Mouse (Mus musculus) kidney, embryonic 14.5 days (tissue): ENCODE data around the gene Kcnq1. TPM values are rescaled to one million over a fixed set of nuclear protein-coding genes. Genes with fewer than 3 reads are reported as not detected.

Experiments
- ATAC-seq: fragments of 200-750 bp; cut with Nextera tagmentation; 2 replicates; pipeline ENCODE4 v1.8.0; 2017; ENCODE audit warnings: moderate number of reproducible peaks, mild to moderate bottlenecking, moderate TSS enrichment, moderate library complexity; ENCODE audit not compliant: low FRiP score, low TSS enrichment
- H3K27ac ChIP-seq: fragments of 300-500 bp; sonication (generic); 2 replicates; pipeline ENCODE4 v1.5.1; 2014; ENCODE audit warnings: low read depth, mild to moderate bottlenecking, low read length, moderate library complexity, mixed read lengths
- H3K27me3 ChIP-seq: fragments of 300-500 bp; sonication (generic); 2 replicates; pipeline ENCODE4 v1.6.1; 2014; ENCODE audit warnings: mild to moderate bottlenecking, low read length; ENCODE audit not compliant: control insufficient read depth, insufficient read depth
- H3K36me3 ChIP-seq: fragments of 300-500 bp; sonication (generic); 2 replicates; pipeline ENCODE4 v1.6.1; 2014; ENCODE audit warnings: low read length, mixed read lengths; ENCODE audit not compliant: control insufficient read depth, insufficient read depth
- H3K4me1 ChIP-seq: fragments of 300-500 bp; sonication (generic); 2 replicates; pipeline ENCODE4 v1.6.1; 2014; ENCODE audit warnings: low read length, mixed read lengths; ENCODE audit not compliant: control insufficient read depth, insufficient read depth
- H3K4me2 ChIP-seq: fragments of 300-500 bp; sonication (generic); replicated peaks from 2 replicates; pipeline ENCODE4 v1.6.1; 2014; ENCODE audit warnings: low read depth, mild to moderate bottlenecking, low read length
- H3K4me3 ChIP-seq: fragments of 300-500 bp; sonication (generic); 2 replicates; pipeline ENCODE4 v1.5.1; 2014; ENCODE audit warnings: mild to moderate bottlenecking, low read length
- H3K9ac ChIP-seq: fragments of 300-500 bp; sonication (generic); 2 replicates; pipeline ENCODE4 v1.6.1; 2014; ENCODE audit warnings: low read depth, mild to moderate bottlenecking, low read length, moderate library complexity
- H3K9me3 ChIP-seq: fragments of 300-500 bp; sonication (generic); 2 replicates; pipeline ENCODE4 v1.6.1; 2016; ENCODE audit warnings: low read length; ENCODE audit not compliant: control insufficient read depth
- WGBS: fragments of 180-500 bp; shearing (Covaris S2); extraction: QIAGEN DNeasy Blood & Tissue Kit; methylation state at CpG from one replicate; pipeline ENCODE4 v1.1.7; 2014; 5-methylcytosine and 5-hydroxymethylcytosine counted together
- polyA plus RNA-seq: library from polyadenylated mRNA; unstranded; fragments of >200 nt; fragmentation: Nextera tagmentation; extraction: Ambion mirVana; gene quantifications from 2 replicates; pipeline ENCODE4 v1.2.1, GENCODE M21; 2014

Kcnq1 gene
- polyA plus RNA-seq, 1 experiment from 2014 or later: 5.4 TPM

DNA sequence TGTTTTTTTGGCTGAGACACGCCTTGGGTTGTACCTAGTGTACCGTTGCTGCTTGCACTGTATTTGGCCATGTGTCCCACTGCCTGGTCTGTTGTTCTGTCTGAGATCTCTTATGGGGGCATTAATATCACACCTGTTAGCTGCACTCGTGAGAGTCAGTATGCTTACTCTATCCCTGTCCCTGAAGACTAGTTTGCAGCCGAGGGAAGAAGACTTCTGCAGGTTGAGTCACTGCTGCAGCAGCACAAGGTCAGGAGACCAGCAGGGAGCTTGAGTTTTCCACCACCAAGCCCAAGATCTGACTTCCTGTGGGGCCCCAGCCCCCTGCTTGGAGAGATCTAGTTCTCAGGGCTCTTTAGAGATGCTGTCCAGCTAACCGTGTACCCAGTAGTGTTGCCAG is 49.1 kb downstream of the Kcnq1 start:
- H3K4me3 ChIP-seq: no peak overlapping the region
- no peak for ATAC-seq
- H3K9me3 ChIP-seq: no peaks in the 10 kb centered on the region
- H3K4me1 ChIP-seq: peaks cover 29% of the 10 kb centered on the region
- WGBS: 39% methylated on average over 5 of the region's 5 CpGs
- peak overlapping the region; percentile 62; the same call in 1 of the 2 replicates for H3K27ac ChIP-seq
- H3K9ac ChIP-seq: no peak overlapping the region
- H3K36me3 ChIP-seq: no peaks in the 10 kb centered on the region
- no peak overlapping the region for H3K4me2 ChIP-seq
- no peaks in the 10 kb centered on the region for H3K27me3 ChIP-seq

DNA sequence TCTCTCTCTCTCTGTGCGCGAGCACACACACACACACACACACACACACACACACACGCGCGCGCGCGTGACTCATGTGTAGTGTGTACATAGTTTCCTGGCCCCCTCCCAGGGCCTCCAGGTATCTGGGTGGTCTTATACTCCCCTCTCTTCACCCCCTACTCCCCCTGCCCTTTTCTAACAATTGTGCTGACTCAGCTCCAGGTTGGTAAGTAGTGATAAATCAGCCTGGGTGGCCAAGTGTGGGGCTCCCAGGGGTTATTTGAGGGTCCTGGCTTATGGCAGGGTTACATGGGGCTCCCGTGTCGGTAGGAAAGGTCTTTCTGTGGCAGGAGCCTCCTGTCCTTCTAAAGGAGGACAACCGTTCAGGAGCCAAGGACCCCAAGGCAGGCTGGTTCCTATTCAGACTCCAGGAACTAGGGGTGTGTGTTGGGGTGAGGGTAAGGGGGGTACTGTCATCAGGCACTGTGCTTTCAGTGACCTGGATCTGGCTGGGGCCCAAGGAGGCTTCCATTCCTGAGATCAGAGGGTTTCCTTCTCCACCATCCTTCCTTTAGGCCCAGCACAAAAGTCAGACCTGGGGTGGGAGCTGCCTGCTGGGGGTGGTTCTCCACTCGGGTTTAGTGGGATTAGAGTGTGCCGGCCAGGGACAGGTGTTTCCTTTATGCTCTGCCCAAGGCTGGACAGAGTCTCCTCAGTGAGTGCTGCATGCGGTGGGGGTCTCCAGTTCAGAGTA is 52.7 kb downstream of the Kcnq1 start:
- H3K36me3 ChIP-seq: no peaks in the 10 kb centered on the region
- H3K27me3 ChIP-seq: no peaks in the 10 kb centered on the region
- H3K4me3 ChIP-seq: no peak overlapping the region
- WGBS: 61% methylated on average over 14 of the region's 14 CpGs
- ATAC-seq: peak; percentile 44; the same call in 1 of the 2 replicates
- H3K9me3 ChIP-seq: no peaks in the 10 kb centered on the region
- H3K27ac ChIP-seq: no peak overlapping the region
- no peak overlapping the region for H3K9ac ChIP-seq
- H3K4me1 ChIP-seq: peaks cover 29% of the 10 kb centered on the region
- H3K4me2 ChIP-seq: no peak overlapping the region

DNA sequence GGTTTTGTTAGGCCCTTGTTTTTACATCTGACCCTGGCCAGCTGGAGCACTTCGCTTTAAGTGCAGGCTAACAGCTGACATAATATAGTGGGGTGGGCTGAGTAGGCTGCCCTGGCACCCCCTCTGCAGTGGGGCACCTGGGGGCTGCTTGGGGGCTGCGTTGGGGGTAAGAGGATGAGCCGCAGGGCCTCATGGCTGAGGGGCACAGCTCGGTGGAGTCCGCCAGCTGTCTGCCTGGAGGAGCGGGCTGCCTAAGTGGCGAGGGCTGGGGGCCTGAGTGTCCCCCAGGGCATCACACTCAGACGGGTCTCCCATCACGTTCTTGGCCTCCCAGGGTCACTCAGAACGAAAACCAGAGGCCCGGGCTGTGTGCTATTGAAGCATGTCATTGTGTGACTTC is 53.3 kb downstream of the Kcnq1 start:
- no peak overlapping the region for H3K4me3 ChIP-seq
- peak; percentile 41 for ATAC-seq
- no peaks in the 10 kb centered on the region for H3K27me3 ChIP-seq
- no peaks in the 10 kb centered on the region for H3K36me3 ChIP-seq
- H3K9ac ChIP-seq: no peak overlapping the region; the same call in 1 of the 2 replicates
- WGBS: 18% methylated on average over 11 of the region's 11 CpGs
- H3K9me3 ChIP-seq: no peaks in the 10 kb centered on the region
- H3K4me2 ChIP-seq: no peak overlapping the region
- no peak overlapping the region for H3K27ac ChIP-seq
- H3K4me1 ChIP-seq: peaks cover 24% of the 10 kb centered on the region

DNA sequence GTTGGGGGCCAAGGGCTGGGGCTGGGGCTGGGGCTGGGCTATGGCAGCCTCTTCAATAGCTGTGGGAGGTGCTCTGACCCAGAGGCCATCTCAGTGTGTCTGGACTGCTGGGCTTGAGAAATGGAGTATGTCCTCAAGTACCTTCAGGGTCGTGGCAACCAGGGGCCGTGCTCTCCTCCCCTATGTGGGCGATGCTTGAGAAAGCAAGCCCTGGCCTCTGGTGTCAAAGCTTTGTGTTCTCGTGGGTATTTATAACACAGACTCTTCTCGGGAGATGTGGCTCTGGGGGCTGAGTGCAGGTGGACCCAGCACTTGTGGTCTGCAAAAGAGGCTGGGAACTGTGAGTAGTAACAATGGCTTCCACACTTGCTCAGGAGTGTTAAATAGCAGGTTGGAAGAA is 53.9 kb downstream of the Kcnq1 start:
- Histone ChIP-seq H3K9ac (no peak overlapping the region), H3K9me3 (no peaks in the 10 kb centered on the region), H3K36me3 (no peaks in the 10 kb centered on the region), H3K4me3 (no peak overlapping the region), H3K4me2 (no peak overlapping the region), H3K4me1 (peaks cover 18% of the 10 kb centered on the region), H3K27ac (peak overlapping the region; percentile 2; the same call in 1 of the 2 replicates), H3K27me3 (no peaks in the 10 kb centered on the region)
- WGBS: 12% methylated on average over 5 of the region's 5 CpGs
- ATAC-seq: peak; percentile 47

- Histone ChIP-seq H3K4me2 (no peak overlapping the region), H3K9me3 (no peaks in the 10 kb centered on the region), H3K9ac (no peak overlapping the region), H3K4me1 (peaks cover 14% of the 10 kb centered on the region), H3K36me3 (no peaks in the 10 kb centered on the region), H3K27ac (no peak overlapping the region), H3K27me3 (no peaks in the 10 kb centered on the region), H3K4me3 (no peak overlapping the region)
- WGBS: 63% methylated on average over 3 of the region's 3 CpGs
- no peak for ATAC-seq
These were observed 55.9 kb downstream of the Kcnq1 start for GRCm38 (mm10) chr7:143162051-143162450.

GRCm38 (mm10) chr7:143164074-143164473 is 57.9 kb downstream of the Kcnq1 start:
- Histone ChIP-seq H3K9me3 (no peaks in the 10 kb centered on the region), H3K9ac (no peak overlapping the region), H3K27ac (no peak overlapping the region), H3K4me2 (no peak overlapping the region), H3K4me3 (no peak overlapping the region), H3K4me1 (peaks cover 12% of the 10 kb centered on the region), H3K36me3 (no peaks in the 10 kb centered on the region), H3K27me3 (no peaks in the 10 kb centered on the region)
- ATAC-seq: no peak

- Histone ChIP-seq H3K4me1 (no peaks in the 10 kb centered on the region), H3K27ac (no peak overlapping the region), H3K4me2 (no peak overlapping the region), H3K4me3 (no peak overlapping the region), H3K9me3 (no peaks in the 10 kb centered on the region), H3K36me3 (no peaks in the 10 kb centered on the region), H3K27me3 (no peaks in the 10 kb centered on the region), H3K9ac (no peak overlapping the region)
- no peak for ATAC-seq
- 63% methylated on average over 7 of the region's 7 CpGs for WGBS
These were observed 59.6 kb downstream of the Kcnq1 start for GRCm38 (mm10) chr7:143165687-143166265.

DNA sequence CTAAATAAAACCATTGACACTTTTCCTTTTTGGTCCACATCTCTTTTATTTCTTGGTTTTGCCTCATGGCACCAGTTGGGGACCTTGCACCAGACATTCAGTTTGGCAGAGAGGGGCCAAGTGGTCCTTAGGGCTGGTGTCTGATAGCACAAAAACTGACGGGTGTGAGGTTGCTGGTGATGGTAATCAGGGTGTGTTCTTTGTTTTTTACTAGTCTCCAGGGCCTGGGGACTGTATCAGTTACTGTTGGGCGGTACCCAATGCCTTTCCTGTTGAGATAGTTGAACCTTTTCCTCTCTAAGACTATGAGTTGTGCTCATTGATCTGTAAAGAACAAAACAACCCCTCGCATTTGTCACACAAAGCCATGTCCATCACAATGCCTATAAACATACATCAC is 61.1 kb downstream of the Kcnq1 start:
- ATAC-seq: no peak
- Histone ChIP-seq H3K27ac (no peak overlapping the region), H3K36me3 (no peaks in the 10 kb centered on the region), H3K9ac (no peak overlapping the region), H3K27me3 (no peaks in the 10 kb centered on the region), H3K4me2 (no peak overlapping the region), H3K9me3 (no peaks in the 10 kb centered on the region), H3K4me1 (no peaks in the 10 kb centered on the region), H3K4me3 (no peak overlapping the region)
- WGBS: 72% methylated on average over 3 of the region's 3 CpGs

DNA sequence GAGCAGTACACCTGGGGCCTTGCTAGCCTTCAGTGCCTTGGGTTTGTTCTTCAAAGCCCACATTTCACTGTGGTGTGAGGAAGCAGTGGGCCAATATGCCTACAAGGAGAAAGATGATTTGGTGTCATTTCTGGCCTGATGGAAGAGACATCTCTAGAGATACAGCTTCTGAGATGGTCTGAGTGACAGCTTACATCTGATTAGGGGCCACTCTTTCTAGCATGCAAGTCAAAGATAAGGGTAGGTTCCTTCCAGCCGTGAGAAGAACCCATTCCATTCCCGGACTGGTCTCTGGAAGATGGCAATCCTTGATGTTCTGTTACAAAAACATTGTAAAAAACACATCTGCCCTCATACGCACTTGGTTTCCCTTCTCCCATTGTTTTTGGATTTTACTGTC is 63.2 kb downstream of the Kcnq1 start:
- H3K36me3 ChIP-seq: no peaks in the 10 kb centered on the region
- no peaks in the 10 kb centered on the region for H3K27me3 ChIP-seq
- H3K9me3 ChIP-seq: no peaks in the 10 kb centered on the region
- no peak for ATAC-seq
- H3K4me1 ChIP-seq: no peaks in the 10 kb centered on the region
- no peak overlapping the region for H3K4me2 ChIP-seq
- H3K4me3 ChIP-seq: no peak overlapping the region
- H3K27ac ChIP-seq: no peak overlapping the region
- H3K9ac ChIP-seq: no peak overlapping the region
- 69% methylated on average over 3 of the region's 3 CpGs for WGBS
